Mouse (Mus musculus): ENCODE results near the gene Il2rb.

Gene Il2rb

DNA sequence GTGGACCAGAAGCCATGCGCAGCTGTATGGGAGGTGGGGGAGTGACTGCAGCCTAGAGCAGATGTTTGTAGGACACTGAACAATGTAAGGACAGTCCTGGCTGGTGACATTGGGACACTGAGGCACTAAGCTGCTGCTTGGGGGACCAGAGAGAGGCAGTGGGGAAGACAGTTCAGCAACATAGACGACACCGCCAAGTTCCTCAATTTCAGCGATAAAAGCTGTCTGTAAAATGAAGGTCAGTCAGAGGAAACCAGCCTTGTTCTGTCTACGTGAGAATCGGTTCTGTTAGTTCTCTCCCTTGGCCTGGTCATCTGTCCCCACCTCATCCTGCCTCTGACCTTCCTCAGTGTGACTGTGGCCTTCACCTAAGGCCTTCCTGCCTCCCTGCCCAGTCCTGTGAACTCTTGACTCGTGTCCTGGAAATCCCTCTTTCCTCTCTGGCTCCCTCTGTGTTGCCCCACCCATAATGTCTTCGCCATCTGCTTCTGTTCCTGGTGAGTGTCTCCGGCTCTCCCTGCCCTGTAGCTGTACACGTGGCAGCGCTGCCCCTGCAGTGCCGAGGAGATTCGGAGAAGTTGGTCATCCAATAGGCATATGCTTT lies 25.1 kb upstream of the Il2rb start:
- no peak for DNase-seq

DNA sequence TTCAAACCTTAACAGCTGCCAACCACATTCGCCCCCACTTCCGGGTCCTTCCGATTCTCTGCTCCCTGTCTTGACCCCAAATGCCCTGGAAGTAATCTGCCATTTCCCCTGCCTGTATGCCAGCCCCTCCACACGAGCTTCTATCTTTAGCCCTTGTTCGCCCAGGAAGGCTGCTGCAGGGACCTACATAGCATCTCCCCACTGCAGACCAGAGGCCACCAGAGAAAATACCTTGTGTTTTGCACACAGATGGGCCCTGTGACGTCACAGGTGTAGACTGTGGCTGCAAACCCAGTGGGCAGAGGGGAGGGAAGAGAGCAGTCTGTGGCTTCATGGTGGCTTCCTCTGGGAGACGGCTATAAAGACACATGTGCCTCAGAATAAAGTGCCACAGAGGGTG lies 23.1 kb upstream of the Il2rb start:
- no peak for DNase-seq

DNA sequence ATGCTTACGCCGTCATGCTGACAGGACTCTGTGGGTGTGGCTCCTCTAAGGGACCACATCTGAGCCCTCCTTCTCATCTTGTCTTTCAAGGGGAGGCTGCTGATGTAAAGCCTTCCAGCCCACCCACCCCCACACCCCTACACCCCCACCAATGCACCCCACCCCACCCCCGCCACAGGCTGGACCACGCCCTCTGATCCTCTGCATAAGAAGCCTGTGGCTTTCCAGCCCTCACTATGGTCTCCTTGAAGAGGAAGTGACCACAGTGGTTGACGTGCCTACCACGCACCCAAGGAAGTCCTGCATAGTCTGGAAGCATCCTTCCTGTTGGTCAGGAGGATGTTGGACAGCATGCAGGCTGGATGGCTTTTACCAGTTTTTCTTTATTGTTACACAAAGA lies 20.7 kb upstream of the Il2rb start:
- DNase-seq: no peak

DNA sequence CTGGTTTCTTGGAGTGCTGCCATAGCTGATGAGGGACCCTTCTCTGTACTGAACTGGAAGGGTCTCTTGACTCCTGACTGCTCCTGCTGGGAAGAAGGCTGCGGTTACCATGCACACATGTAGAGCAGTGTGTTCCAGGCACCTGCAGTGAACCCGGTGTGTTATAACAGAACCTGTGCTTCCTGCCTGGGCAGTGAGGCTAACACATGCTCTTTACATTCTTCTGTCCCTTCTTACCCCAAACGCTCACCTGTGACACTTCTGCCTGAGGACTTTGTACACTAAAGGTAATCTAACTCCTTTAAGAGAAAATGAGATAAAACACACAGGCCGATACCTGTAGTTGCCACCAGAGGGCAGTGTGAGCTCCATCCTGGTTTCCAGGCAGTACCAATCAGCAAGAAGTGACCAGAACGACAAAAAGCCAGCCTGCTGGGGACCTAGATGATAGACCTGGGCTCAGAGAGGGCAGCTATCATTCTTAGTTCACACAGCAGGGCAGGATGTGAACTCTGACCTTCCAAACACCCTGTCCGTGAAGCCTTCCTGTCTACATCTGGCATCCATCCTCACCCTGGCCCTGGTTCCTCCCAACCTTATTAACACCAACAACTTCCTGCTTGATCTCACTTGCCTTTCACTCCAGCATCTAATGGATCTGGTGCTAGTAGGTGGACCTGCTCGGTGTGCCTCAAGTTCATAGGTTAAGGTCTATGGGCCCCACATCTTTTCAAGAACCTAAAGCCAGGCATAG lies 19.5 kb upstream of the Il2rb start:
- DNase-seq: peak; percentile 88 to 90

DNA sequence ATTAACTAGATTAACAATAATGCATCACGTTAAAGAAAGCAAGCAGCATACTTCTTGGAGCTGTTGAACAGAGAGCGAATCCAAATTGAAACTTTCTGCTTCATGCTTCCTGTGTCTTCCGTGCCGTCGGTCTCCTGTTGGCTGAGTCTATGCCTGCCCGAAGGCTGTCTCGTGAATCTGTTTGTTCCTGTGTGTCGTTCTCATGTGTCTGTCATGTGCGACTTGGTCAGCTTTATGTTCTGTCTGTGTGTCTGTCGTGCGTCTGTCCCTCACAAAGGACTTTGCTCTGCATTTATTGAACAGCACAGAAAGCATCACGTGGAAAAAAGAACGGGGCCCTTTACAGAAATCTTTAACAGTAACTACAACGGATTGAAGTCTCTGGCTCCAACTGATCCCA lies 17.9 kb upstream of the Il2rb start:
- DNase-seq: no peak

DNA sequence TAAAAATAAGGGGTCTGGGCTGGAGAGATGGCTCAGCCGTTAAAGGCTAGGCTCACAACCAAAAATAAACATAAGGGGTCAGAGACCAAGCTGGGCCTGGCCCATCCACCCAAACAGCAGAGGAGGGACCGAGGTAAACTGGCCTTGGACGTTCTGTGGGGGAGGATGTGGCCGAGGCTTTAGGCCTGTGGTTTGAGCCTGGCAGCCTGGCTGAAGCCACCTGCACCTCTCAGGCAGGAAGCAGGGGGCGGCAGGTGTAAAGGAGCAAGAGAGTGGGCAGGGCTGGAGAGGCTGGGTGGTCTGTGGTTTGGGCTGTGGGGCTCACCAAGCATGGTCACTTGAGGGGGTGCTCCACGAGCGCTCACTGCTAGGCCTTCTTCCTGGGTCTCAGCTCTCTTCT lies 16.9 kb upstream of the Il2rb start:
- DNase-seq: no peak

DNA sequence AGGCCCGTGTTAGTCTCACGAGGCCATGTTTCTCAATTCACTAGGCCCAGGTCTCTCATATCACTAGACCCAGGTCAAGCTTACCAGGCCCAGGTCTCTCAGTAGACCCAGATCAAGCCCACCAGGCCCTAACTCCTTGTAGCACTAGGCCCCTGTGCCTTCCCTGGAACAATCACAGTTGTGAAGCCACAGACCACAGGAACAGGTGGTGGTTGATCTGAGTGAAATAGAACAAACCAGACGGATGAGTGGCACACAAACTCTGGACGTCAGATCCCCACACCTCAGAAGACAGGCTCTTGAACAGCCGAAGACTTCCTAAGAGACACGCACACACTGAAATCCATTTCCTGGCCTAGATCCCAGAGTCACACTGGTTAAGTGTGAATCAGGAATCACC lies 15.7 kb upstream of the Il2rb start:
- DNase-seq: no peak

DNA sequence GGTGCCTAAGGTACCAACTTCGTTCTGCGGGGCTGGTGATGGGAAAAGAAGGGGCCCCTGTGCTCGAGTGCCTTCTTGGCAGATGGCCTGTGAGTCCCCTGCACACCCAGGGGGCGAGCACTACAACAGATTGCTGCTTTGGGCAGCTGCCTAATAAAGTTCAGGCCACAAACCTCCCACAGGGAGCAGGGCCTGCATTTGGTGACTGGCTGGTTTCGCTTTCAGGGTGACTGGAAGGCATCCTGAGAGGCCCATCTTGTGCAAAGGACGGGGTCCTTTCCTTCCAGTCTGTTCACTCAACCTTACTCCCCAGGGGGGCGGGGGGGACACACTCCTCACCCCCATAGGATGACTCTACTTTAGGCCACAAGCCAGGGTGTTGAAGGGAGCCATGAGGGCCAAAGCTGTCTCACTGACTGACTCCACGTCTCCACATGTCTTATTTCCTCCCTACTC lies 15.1 kb upstream of the Il2rb start:
- DNase-seq: peak in 1 of 2 experiments; percentile 41

DNA sequence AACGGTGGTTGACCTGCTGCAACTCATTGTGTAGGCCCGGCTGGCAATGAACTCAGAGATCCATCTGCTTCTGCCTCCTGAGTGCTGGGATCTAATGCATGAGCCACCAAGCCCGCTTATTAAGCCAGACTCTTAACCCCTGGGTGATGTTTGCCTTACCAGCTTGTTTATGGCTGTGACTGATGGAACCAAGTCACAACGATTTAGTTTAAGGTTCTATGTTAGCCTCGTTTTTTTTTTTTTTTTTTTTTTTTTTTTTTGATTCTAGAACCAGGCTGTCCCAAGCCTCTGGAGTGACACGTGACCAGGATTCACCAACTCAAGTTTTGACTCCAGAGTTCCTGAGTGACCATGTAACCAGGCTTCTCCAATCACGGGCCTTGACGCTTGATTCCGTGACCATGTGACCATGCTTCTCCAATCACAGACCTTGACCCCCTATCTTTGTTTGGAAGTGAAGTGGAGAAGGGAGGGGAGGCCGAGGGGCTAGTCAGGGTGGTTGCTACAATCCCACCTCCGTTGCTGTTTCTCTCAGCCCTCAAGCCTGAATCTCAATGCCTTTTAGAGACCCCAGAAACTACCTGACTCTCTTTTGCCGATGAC lies 14.3 kb upstream of the Il2rb start:
- DNase-seq: no peak

DNA sequence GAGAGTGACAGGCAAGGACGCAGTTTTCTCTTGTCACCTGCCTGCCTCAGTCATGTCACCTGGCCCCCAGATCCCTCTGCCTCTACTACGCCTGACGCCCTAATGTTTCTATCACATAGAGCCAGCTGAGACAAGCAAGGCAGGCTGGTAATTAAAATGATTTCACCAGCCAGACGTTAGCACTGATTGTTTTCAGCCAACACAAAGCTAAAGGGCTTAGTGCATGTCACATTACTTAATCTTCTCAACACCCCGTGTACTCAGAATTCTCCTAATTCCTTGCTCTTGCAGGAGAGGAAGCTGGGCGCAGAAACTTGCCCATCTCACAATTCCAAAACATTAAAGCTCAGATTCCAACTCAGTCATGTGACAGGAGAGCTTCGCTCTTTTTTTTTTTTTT lies 13.4 kb upstream of the Il2rb start:
- no peak for DNase-seq

DNA sequence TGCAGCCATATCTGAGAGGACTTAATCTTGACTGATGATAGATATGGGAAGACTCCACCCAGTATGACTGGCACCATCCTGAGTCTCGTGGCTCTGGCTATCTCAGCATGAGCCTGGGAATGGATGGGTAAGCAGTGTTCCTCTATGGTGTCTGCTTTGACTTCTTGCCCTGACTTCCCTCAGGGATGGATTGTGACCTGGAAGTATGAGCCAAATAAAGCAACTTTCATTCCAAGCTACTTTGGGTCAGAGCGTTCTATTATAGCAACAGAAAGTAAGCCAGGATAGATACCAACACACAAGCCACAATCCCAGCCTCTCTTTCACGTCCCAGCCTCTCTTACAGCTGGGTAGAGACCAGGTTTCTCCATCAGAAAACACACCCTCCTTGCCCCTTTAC lies 10.5 kb upstream of the Il2rb start:
- DNase-seq: no peak

DNA sequence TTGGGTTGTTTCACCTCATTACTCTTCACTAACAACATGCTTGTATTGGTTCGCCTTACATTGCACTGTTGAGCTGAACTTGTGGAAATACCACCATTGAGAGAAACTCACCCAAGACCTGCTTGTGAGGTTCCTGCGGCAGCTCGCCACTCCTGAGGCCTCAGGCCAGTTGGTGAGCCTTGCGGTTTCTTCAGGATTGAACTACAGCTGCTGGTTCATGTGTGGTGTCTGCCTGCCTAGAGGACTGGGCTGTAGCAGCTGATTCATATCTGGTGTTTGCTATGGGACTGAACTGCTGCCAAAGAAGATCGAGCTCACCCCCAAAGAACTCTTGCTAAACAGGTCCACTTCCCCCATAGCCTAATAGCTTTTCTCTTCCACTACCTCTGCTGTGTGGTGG lies 9.7 kb upstream of the Il2rb start:
- no peak for DNase-seq

DNA sequence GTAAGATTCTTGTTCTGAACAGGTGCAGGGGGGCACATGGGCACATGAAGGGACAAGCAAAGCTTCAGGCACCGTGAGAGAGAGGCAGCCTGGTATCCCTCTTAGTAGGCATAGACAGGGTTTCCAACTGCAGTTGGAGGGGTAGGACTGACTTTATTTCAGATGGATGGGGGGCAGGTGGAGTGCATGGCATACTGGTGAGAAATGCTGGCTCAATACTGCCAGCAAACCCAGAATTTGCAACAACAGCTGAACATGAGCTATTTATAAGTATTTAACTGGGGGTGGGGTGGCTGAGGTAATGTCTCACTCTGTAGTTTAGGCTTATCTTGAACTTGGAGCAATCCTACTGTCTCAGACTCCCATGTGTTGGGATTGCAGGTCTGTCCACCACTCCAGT lies 8.9 kb upstream of the Il2rb start:
- no peak for DNase-seq

DNA sequence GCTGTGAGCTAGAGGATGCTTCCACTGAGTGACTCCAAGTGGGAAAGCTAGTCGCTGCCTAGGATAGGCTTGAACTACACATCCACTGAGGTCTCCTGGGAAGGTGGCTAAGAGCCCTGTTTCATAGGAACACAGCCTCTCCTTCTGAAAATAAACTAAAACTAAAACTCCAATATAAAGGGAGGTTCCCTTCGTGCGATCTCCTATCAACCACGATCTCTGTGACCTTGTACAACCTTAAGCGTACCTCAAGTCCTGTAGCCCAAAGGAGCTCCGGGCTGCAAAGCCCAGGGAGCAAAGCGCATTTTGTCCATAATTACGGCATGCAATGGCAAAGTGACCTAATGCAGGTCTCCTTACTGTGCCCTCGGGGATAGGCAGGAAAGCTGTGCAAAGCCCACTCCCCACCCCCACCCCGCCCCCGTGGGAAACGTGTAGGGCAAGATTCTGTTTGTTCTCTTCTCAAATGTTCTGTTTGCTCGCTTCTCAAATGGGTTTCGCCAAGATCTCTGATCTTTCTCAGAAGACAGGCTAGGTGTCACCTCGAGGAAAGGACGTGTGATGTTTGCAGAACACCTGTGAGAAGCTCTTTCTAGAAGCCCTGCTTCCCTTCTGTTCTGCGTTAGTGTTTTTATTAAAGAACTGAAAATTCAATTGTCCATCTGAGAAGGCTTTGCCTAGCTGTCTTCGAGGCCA lies 7.5 kb upstream of the Il2rb start:
- DNase-seq: no peak

DNA sequence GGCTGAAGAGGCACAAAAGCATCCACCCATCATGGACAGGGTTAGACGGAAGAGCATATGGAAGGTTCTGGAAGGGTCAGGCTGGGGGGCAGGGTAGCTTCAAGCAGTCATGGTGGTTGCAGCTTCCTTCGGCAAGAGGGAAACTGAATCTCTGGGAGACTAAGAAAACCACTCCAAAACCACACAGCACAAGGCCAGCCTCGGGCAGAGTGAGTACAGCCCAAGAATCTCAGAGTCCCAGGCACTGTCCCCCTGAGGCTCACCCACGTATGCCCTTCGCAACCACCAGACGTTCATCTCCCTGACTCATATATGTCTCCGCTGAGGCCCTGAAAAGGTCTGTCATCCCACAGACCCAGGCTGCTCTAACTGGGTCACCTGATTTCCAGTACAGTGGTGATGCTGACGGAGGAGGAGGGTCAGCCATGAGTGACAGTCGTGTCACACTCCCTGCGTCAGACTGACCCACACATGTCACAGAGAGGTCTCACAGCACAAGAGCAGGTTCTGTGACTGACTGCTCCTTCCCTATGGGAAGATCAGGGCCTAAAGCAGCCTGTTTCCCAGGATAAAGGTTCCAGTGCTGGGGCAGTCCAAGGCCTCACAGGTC lies 1.6 kb downstream of the Il2rb start:
- DNase-seq: no peak

DNA sequence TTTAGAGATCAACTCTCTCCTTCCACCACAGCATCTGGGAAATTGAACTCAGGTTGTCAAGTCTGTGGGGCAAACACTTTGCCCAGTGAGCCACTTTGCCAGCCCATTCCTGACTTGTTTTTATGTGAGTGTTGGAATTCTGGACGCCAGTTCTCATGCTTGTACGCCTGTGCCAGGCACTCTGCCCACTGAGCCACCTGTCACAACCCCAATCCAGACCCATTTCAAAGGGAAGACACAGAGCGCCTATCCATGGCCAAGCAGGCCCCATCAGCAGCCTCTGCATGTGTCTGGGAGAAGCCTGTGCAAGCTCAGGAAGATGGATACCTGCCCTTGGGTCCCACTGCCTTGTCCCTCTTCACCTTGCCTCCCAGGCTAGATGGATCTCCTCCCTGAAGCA lies 3.8 kb downstream of the Il2rb start:
- DNase-seq: peak in 1 of 2 experiments; percentile 55

DNA sequence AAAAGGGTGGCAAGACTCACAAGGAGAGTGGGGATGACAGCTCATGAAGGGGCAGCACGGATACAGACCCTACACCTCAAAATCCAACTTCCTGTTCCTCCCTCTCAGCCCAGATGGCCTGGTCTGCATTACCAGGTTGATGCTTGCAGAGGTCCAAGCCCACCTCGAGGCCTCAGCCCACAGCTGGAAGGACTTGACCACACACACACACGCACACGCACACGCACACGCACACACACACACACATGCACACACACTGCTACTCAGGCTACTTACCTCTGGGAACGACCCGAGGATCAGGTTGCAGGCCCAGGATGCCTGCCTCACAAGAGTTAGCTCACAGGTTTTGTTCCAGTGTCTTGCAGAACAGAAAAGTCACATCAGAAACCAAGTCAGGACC lies 5.2 kb downstream of the Il2rb start:
- DNase-seq: no peak

DNA sequence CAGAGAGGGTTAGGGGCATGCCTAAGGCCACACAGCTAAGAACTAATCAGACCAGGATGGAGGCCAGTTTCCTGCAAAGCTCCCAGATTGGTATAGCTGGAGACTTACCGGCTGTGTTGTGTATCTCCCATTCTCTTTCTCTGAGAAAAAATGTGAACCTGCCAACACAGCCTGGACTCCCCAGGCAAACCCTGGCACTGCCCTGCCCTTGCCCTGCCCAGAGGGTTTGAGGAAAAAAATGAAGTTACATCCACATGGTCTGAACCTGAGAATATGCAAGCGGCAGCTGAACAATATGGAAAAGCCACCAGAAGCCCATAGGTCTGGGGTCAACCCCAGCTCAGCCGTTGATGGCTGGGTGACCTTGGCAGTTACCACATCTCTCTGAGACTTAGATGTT lies 5.8 kb downstream of the Il2rb start:
- DNase-seq: peak; percentile 50 to 74

DNA sequence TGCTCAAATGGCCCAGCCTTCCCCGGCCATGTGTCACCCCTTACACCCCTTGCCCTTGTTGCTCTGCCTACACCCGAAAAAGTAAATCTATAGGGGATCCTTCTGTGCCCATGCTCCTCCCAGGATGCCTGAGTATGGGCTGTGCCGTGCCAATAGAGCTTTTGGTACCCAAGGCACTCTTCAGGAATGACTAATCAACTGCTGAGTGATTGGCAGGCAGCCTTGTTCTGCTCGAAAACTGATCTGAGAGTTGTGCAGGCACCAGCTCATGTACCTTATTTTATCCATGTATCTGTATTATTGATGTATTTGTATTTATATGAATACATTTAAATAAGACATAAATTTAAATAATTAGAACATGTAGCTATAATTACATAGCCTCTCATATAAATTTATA lies 8.0 kb downstream of the Il2rb start:
- peak; percentile 57 to 61 for DNase-seq

DNA sequence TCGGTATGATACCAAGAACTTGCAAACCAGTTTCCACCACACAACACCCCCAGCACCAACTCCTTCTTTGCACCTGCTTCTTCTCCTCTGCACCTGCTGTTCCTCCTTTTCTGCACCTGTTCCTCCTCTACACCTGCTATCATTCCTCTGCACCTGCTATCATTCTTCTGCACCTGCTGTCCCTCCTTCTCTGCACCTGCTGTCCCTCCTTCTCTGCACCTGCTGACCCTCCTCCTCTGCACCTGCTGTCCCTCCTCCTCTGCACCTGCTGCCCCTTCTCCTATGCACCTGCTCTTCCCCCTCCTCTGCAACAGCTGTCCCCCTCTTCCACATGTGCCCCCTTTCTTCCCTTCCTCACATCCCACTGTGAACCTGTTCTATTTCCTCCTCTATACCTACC lies 8.5 kb downstream of the Il2rb start:
- peak in 1 of 2 experiments; percentile 29 for DNase-seq

DNA sequence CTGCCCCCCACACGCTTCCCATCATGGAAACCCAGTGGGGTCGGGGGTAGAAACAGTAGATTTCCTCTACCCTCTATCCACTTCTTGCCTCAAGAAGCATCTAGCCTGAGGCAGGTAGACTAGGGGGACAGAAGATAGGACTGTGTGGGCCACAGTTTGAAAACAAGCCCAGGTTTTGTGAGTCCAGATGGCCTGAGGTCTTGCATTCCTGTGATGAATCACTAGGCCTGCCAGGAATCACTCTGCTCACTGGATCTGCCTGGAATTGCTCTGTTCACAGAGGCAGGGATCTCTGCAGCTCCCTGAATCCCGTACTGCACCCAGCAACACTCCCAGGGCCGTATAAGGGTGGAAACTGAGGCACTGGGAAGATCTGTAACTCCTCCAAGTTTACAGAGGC lies 11.8 kb downstream of the Il2rb start:
- DNase-seq: peak; percentile 69 to 83

DNA sequence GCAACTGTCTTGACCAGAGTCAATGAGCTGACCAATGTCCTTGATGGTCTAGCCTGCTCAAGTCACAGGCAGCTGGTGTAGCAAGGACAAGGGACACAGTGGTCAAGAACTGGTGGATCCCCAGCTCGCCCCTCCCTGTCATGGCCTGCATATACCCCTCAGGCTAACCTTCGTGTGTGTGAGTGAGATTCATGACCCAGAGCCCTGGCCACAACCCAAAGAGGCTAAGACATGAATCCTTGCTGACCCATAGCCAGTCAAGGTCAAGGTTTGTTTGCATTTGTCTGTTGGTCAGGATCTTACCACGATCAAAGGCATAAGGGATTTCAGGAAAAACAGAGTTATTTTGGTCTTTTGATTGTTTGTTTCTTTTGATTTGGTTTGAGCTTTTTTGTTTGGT lies 12.6 kb downstream of the Il2rb start:
- DNase-seq: peak in 1 of 2 experiments; percentile 30

DNA sequence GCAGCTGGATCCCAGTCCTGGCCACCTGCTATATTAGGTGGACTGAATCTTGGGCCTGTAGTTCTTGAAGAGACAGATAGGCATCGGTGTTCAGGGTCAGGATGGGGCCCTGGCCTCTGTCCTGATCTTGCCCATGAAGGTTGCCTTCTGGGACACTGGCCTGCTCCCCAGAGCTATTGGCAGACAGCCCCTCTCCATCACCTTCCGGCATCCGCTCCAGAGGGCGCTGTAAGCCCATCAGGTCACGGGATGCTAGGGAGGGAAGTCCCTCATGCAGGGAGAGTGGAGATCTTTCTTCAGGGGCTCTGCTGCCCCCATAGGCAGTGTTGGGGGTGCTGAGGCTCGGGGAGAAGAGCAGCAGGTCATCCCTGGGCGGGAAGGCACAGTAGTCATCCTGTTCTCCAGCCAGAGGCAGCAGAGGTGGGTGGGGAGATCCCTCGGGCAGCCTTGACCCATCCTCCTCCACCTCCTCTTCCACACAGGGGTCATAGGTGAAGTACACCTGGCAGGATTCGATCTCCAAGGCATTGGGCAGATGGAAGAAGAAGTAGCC lies 13.5 kb downstream of the Il2rb start:
- DNase-seq: peak; percentile 38 to 52
